In genomic region chr4:114843097-114843721, GRCm38 (mm10) we compare ENCODE assay signal across 8 mouse cellular contexts. TPM values are rescaled to one million over a fixed set of nuclear protein-coding genes. Genes with fewer than 3 reads are reported as not detected.
A peak's percentile ranks its signal among the peaks of the same experiment; 100 is the strongest.
DNase-seq lines count a peak whose midpoint lies in the region; ATAC-seq and TF ChIP-seq lines count a peak whose summit lies in the region.

No protein-coding gene starts in this region.

- under 1% methylated on average over 51 of the region's 51 CpGs for whole genome bisulfite sequencing in embryonic facial prominence, embryonic 11.5 days
- WGBS in kidney, adult 2 months = 6% methylated on average over 51 of the region's 51 CpGs
- WGBS in midbrain, embryonic 15.5 days = 1% methylated on average over 49 of the region's 51 CpGs

- no peak for TF ChIP-seq POLR2A in kidney, adult 2 months (IDR thresholded peaks at IDR 0.05; ENCODE audit: low read depth, low read length)

- H3K27ac ChIP-seq in embryonic facial prominence, embryonic 11.5 days (replicated peaks; ENCODE audit: low read depth, low read length) = no peak overlapping the region
- H3K27ac ChIP-seq in kidney, adult 2 months (ENCODE audit: insufficient read depth, low read depth, low read length) = no peak overlapping the region
- H3K27ac ChIP-seq in midbrain, embryonic 15.5 days = no peak overlapping the region

- peaks cover 9% of the 10 kb centered on the region for H3K27me3 ChIP-seq in embryonic facial prominence, embryonic 11.5 days (ENCODE audit: control insufficient read depth, insufficient read depth, low read length)
- 0 out of 2 replicates have a peak, but pooled peaks cover 6% of the 10 kb centered on the region for H3K27me3 ChIP-seq in kidney, adult 2 months (replicated peaks; ENCODE audit: control insufficient read depth, insufficient read depth, low read length)
- H3K27me3 ChIP-seq in midbrain, embryonic 15.5 days (replicated peaks) = peaks cover 43% of the 10 kb centered on the region

- peak overlapping the region; percentile 57 for H3K9ac ChIP-seq in embryonic facial prominence, embryonic 11.5 days (replicated peaks; ENCODE audit: low read length)
- peak overlapping the region; percentile 62 for H3K9ac ChIP-seq in midbrain, embryonic 15.5 days

- peak overlapping the region; percentile 36 for H3K4me3 ChIP-seq in embryonic facial prominence, embryonic 11.5 days (ENCODE audit: low read depth, low read length)
- H3K4me3 ChIP-seq in kidney, adult 2 months (ENCODE audit: insufficient read depth, low read depth, low read length) = no peak overlapping the region
- H3K4me3 ChIP-seq in midbrain, embryonic 15.5 days = peak overlapping the region; percentile 50

- DNase-seq in kidney, adult 11 months = peak; percentile 12
- DNase-seq in kidney, adult 8-10 months = no peak
- peak; percentile 44 for DNase-seq in embryonic facial prominence, embryonic 11.5 days (ENCODE audit: low spot score)
- peak; percentile 27 for DNase-seq in kidney, adult 2 months
- no peak for DNase-seq in urinary bladder, postnatal 36 days (ENCODE audit: low spot score in 2 of 2)
- no peak for DNase-seq in cerebellum, adult 9-11 months
- DNase-seq in cerebellum, adult 9-10 months = no peak

- no peaks in the 10 kb centered on the region for H3K36me3 ChIP-seq in embryonic facial prominence, embryonic 11.5 days (replicated peaks; ENCODE audit: control insufficient read depth, insufficient read depth, low read depth, low read length)
- H3K36me3 ChIP-seq in kidney, adult 2 months (ENCODE audit: control insufficient read depth, insufficient read depth, low read length) = no peaks in the 10 kb centered on the region
- H3K36me3 ChIP-seq in midbrain, embryonic 15.5 days (replicated peaks) = no peaks in the 10 kb centered on the region

- peak; percentile 35; the same call in 1 of the 2 replicates for ATAC-seq in embryonic facial prominence, embryonic 11.5 days (replicated peaks; ENCODE audit: insufficient number of reproducible peaks, low FRiP score, low TSS enrichment, low read depth)
- peak; percentile 82 for ATAC-seq in midbrain, embryonic 15.5 days (replicated peaks)

- peak overlapping the region; percentile 85 for H3K4me2 ChIP-seq in embryonic facial prominence, embryonic 11.5 days (ENCODE audit: low read depth, low read length)
- peak overlapping the region; percentile 97 for H3K4me2 ChIP-seq in midbrain, embryonic 15.5 days

- no peaks in the 10 kb centered on the region for H3K9me3 ChIP-seq in embryonic facial prominence, embryonic 11.5 days (replicated peaks; ENCODE audit: control insufficient read depth, low read length)
- H3K9me3 ChIP-seq in midbrain, embryonic 15.5 days = no peaks in the 10 kb centered on the region

- no peak for TF ChIP-seq CTCF in kidney, adult 2 months (conservative IDR thresholded peaks at IDR 0.05; ENCODE audit: insufficient read depth, insufficient read length, low read depth, low read length)

- H3K4me1 ChIP-seq in embryonic facial prominence, embryonic 11.5 days (ENCODE audit: control insufficient read depth, insufficient read depth, low read length) = peaks cover 11% of the 10 kb centered on the region
- H3K4me1 ChIP-seq in kidney, adult 2 months (ENCODE audit: control insufficient read depth, insufficient read depth, low read length) = no peaks in the 10 kb centered on the region
- peaks cover 12% of the 10 kb centered on the region for H3K4me1 ChIP-seq in midbrain, embryonic 15.5 days

RNA-seq across cellular contexts. Expression of gene Gm12830, which starts 21.7 kb away (rescaled TPM):
- not detected in 2 replicates for polyA plus RNA-seq in embryonic facial prominence, embryonic 11.5 days (2014; fragmentation: Nextera tagmentation; extraction: Ambion mirVana)
- polyA plus RNA-seq in kidney, adult 2 months (2012; rRNA removed) = not detected in 2 replicates
- not detected in 2 replicates for polyA plus RNA-seq in midbrain, embryonic 15.5 days (2015; fragmentation: Nextera tagmentation; extraction: Ambion mirVana)

Comparison
In these comparisons a context has a peak if more than half of its experiments do, and no peak if none do; other contexts are left out.
1. DNase-seq: peak in kidney, adult 11 months (single experiment), embryonic facial prominence, embryonic 11.5 days (single experiment) and kidney, adult 2 months (single experiment); none in kidney, adult 8-10 months (0 of 2), urinary bladder, postnatal 36 days (0 of 2), cerebellum, adult 9-11 months (single experiment) and cerebellum, adult 9-10 months (single experiment).